Mouse (Mus musculus) lung, embryonic 14.5 days (tissue): Measurements from ENCODE around the gene Tmem207. TPM values are rescaled to one million over a fixed set of nuclear protein-coding genes. Genes with fewer than 3 reads are reported as not detected.

Experiments used
- ATAC-seq: fragments of 200-750 bp; cut with Nextera tagmentation; 2 replicates; pipeline ENCODE4 v1.8.0; 2017; ENCODE audit warnings: mild to moderate bottlenecking, moderate TSS enrichment, moderate library complexity; ENCODE audit not compliant: insufficient read depth
- DNase-seq: peaks from one replicate; pipeline ENCODE4 v3.0.0-alpha.2; 2015
- H3K27ac ChIP-seq: fragments of 300-500 bp; sonication (generic); 2 replicates; pipeline ENCODE4 v1.5.1; 2014; ENCODE audit warnings: low read depth, mild to moderate bottlenecking, moderate library complexity
- H3K27me3 ChIP-seq: fragments of 300-500 bp; sonication (generic); 2 replicates; pipeline ENCODE4 v1.6.1; 2014; ENCODE audit warnings: low read length, control low read depth; ENCODE audit not compliant: insufficient read depth
- H3K36me3 ChIP-seq: fragments of 300-500 bp; sonication (generic); 2 replicates; pipeline ENCODE4 v1.6.1; 2014; ENCODE audit warnings: control low read depth; ENCODE audit not compliant: insufficient read depth
- H3K4me1 ChIP-seq: fragments of 300-500 bp; sonication (generic); 2 replicates; pipeline ENCODE4 v1.6.1; 2014; ENCODE audit warnings: antibody characterized with exemption, control low read depth; ENCODE audit not compliant: insufficient read depth
- H3K4me2 ChIP-seq: fragments of 300-500 bp; sonication (generic); 2 replicates; pipeline ENCODE4 v1.6.1; 2014; ENCODE audit warnings: mild to moderate bottlenecking
- H3K4me3 ChIP-seq: fragments of 300-500 bp; sonication (generic); 2 replicates; pipeline ENCODE4 v1.5.1; 2014; ENCODE audit warnings: low read depth, low read length
- H3K9ac ChIP-seq: fragments of 300-500 bp; sonication (generic); 2 replicates; pipeline ENCODE4 v1.6.1; 2014
- H3K9me3 ChIP-seq: fragments of 300-500 bp; sonication (generic); 2 replicates; pipeline ENCODE4 v1.6.1; 2016; ENCODE audit warnings: low read depth, low read length, control low read depth
- CTCF ChIP-seq: IDR thresholded peaks from 2 replicates; pipeline ENCODE4 v1.5.1; 2016; ENCODE audit warnings: antibody characterized with exemption, low read depth
- WGBS: fragments of 180-500 bp; shearing (Covaris S2); extraction: QIAGEN DNeasy Blood & Tissue Kit; methylation state at CpG from one replicate; pipeline ENCODE4 v1.1.7; 2014; 5-methylcytosine and 5-hydroxymethylcytosine counted together
- polyA plus RNA-seq: library from polyadenylated mRNA; unstranded; fragments of >200 nt; fragmentation: Nextera tagmentation; extraction: Ambion mirVana; gene quantifications from 2 replicates; pipeline ENCODE4 v1.2.1, GENCODE M21; 2014

Tmem207 gene
- polyA plus RNA-seq, 1 experiment from 2014 or later: not detected

GRCm38 (mm10) chr16:26552234-26552633, 25.7 kb upstream of the Tmem207 start:
- H3K9ac ChIP-seq: no peak overlapping the region
- H3K27ac ChIP-seq: no peak overlapping the region
- no peaks in the 10 kb centered on the region for H3K4me1 ChIP-seq
- ATAC-seq (no peak), DNase-seq (no peak)
- no peaks in the 10 kb centered on the region for H3K9me3 ChIP-seq
- H3K27me3 ChIP-seq: no peaks in the 10 kb centered on the region
- H3K36me3 ChIP-seq: no peaks in the 10 kb centered on the region
- no peak for TF ChIP-seq CTCF
- 83% methylated on average over 3 of the region's 3 CpGs for WGBS
- no peak overlapping the region for H3K4me3 ChIP-seq
- H3K4me2 ChIP-seq: no peak overlapping the region

GRCm38 (mm10) chr16:26549221-26549620, 22.7 kb upstream of the Tmem207 start:
- Histone ChIP-seq H3K27me3 (no peaks in the 10 kb centered on the region), H3K36me3 (no peaks in the 10 kb centered on the region), H3K9ac (no peak overlapping the region), H3K27ac (no peak overlapping the region), H3K4me2 (no peak overlapping the region), H3K4me1 (no peaks in the 10 kb centered on the region), H3K9me3 (no peaks in the 10 kb centered on the region), H3K4me3 (no peak overlapping the region)
- ATAC-seq: no peak
- 86% methylated on average over 2 of the region's 2 CpGs for WGBS
- TF ChIP-seq CTCF: no peak
- DNase-seq: no peak

GRCm38 (mm10) chr16:26546879-26547206, 20.3 kb upstream of the Tmem207 start:
- DNase-seq (no peak), ATAC-seq (peak; percentile 17; the same call in 1 of the 2 replicates)
- Histone ChIP-seq H3K27ac (no peak overlapping the region), H3K4me3 (no peak overlapping the region), H3K36me3 (no peaks in the 10 kb centered on the region), H3K9me3 (no peaks in the 10 kb centered on the region), H3K27me3 (no peaks in the 10 kb centered on the region), H3K9ac (no peak overlapping the region), H3K4me1 (no peaks in the 10 kb centered on the region), H3K4me2 (no peak overlapping the region)
- TF ChIP-seq CTCF: no peak
- WGBS: 66% methylated on average over 1 of the region's 1 CpGs

- H3K4me1 ChIP-seq: no peaks in the 10 kb centered on the region
- ATAC-seq (peak; percentile 44; the same call in 1 of the 2 replicates), DNase-seq (peak; percentile 37)
- no peak for TF ChIP-seq CTCF
- H3K27me3 ChIP-seq: no peaks in the 10 kb centered on the region
- WGBS: 21% methylated on average over 7 of the region's 7 CpGs
- H3K9ac ChIP-seq: no peak overlapping the region
- H3K9me3 ChIP-seq: no peaks in the 10 kb centered on the region
- no peak overlapping the region for H3K27ac ChIP-seq
- no peaks in the 10 kb centered on the region for H3K36me3 ChIP-seq
- no peak overlapping the region for H3K4me2 ChIP-seq
- no peak overlapping the region for H3K4me3 ChIP-seq
Measured at GRCm38 (mm10) chr16:26546170-26546878, 19.8 kb upstream of the Tmem207 start.

- ATAC-seq (no peak), DNase-seq (no peak)
- no peak overlapping the region for H3K27ac ChIP-seq
- no peaks in the 10 kb centered on the region for H3K27me3 ChIP-seq
- no peak overlapping the region for H3K4me2 ChIP-seq
- no peak for TF ChIP-seq CTCF
- no peak overlapping the region for H3K9ac ChIP-seq
- no peaks in the 10 kb centered on the region for H3K36me3 ChIP-seq
- no peaks in the 10 kb centered on the region for H3K4me1 ChIP-seq
- 60% methylated on average over 1 of the region's 1 CpGs for WGBS
- H3K4me3 ChIP-seq: no peak overlapping the region
- no peaks in the 10 kb centered on the region for H3K9me3 ChIP-seq
Measured at GRCm38 (mm10) chr16:26532287-26532686, 5.7 kb upstream of the Tmem207 start.

GRCm38 (mm10) chr16:26530451-26530850, 3.9 kb upstream of the Tmem207 start:
- no peaks in the 10 kb centered on the region for H3K4me1 ChIP-seq
- no peak overlapping the region for H3K27ac ChIP-seq
- ATAC-seq (no peak), DNase-seq (no peak)
- no peaks in the 10 kb centered on the region for H3K36me3 ChIP-seq
- no peaks in the 10 kb centered on the region for H3K9me3 ChIP-seq
- no peak for TF ChIP-seq CTCF
- H3K9ac ChIP-seq: no peak overlapping the region
- H3K4me2 ChIP-seq: no peak overlapping the region
- WGBS: 36% methylated on average over 1 of the region's 1 CpGs
- H3K27me3 ChIP-seq: no peaks in the 10 kb centered on the region
- no peak overlapping the region for H3K4me3 ChIP-seq

- 48% methylated on average over 10 of the region's 10 CpGs for WGBS
- no peaks in the 10 kb centered on the region for H3K4me1 ChIP-seq
- H3K9me3 ChIP-seq: no peaks in the 10 kb centered on the region
- ATAC-seq (peak; percentile 97), DNase-seq (peak; percentile 85)
- H3K27ac ChIP-seq: peak overlapping the region; percentile 54; the same call in 1 of the 2 replicates
- no peak for TF ChIP-seq CTCF
- H3K9ac ChIP-seq: no peak overlapping the region
- 0 out of 2 replicates have a peak overlapping the region, but pooled peaks have one; percentile 1 for H3K4me2 ChIP-seq
- H3K4me3 ChIP-seq: no peak overlapping the region
- no peaks in the 10 kb centered on the region for H3K27me3 ChIP-seq
- no peaks in the 10 kb centered on the region for H3K36me3 ChIP-seq
Measured at GRCm38 (mm10) chr16:26527931-26528666, 1.5 kb upstream of the Tmem207 start.
